Comparison of ENCODE assay signal across 33 mouse cellular contexts in genomic region chr2:166077371-166077770, GRCm38 (mm10).
"Had no signal": no experiment of that assay in that cellular context is flagged by ENCODE, and none has a peak within 500 bp of the region (broad histone marks: within the 10 kb centered on the region; RNA-seq: fewer than 3 reads in every experiment).

No protein-coding gene starts in this region.

- H3K4me3 ChIP-seq: heart, embryonic 10.5 days; heart, embryonic 12.5 days; heart, embryonic 13.5 days; heart, embryonic 15.5 days; hindbrain, embryonic 10.5 days; hindbrain, embryonic 12.5 days; hindbrain, embryonic 13.5 days; hindbrain, embryonic 15.5 days; intestine, embryonic 15.5 days; kidney, embryonic 15.5 days; layer of hippocampus, adult 2 months had no signal

- H3K9ac ChIP-seq: heart, embryonic 12.5 days; heart, embryonic 13.5 days; heart, embryonic 15.5 days; hindbrain, embryonic 12.5 days; hindbrain, embryonic 13.5 days; hindbrain, embryonic 14.5 days; hindbrain, embryonic 15.5 days; intestine, embryonic 15.5 days; kidney, embryonic 15.5 days had no signal

- H3K27me3 ChIP-seq: heart, embryonic 12.5 days; heart, embryonic 13.5 days; heart, embryonic 15.5 days; hindbrain, embryonic 12.5 days; hindbrain, embryonic 13.5 days; hindbrain, embryonic 15.5 days; intestine, embryonic 15.5 days; kidney, embryonic 15.5 days had no signal

- H3K27ac ChIP-seq: heart, embryonic 10.5 days; heart, embryonic 13.5 days; heart, embryonic 15.5 days; hindbrain, embryonic 10.5 days; hindbrain, embryonic 12.5 days; hindbrain, embryonic 13.5 days; hindbrain, embryonic 14.5 days; hindbrain, embryonic 15.5 days; hindbrain, postnatal 0 days; intestine, embryonic 15.5 days; kidney, embryonic 15.5 days; kidney, postnatal 0 days; layer of hippocampus, adult 2 months had no signal

- ATAC-seq: hindbrain, embryonic 16.5 days; hindbrain, postnatal 0 days; inflammation-experienced regulatory T-cells, adult 6 months; intestine, embryonic 15.5 days; intestine, embryonic 16.5 days; intestine, postnatal 0 days had no signal

- H3K4me1 ChIP-seq: hindbrain, embryonic 15.5 days had no signal

- H3K4me2 ChIP-seq: heart, embryonic 11.5 days; heart, embryonic 12.5 days; heart, embryonic 13.5 days; heart, embryonic 15.5 days; hindbrain, embryonic 12.5 days; hindbrain, embryonic 13.5 days; hindbrain, embryonic 14.5 days; hindbrain, embryonic 15.5 days; intestine, embryonic 15.5 days; kidney, embryonic 15.5 days had no signal

- H3K9me3 ChIP-seq: heart, embryonic 10.5 days; heart, embryonic 12.5 days; heart, embryonic 13.5 days; heart, embryonic 15.5 days; hindbrain, embryonic 10.5 days; hindbrain, embryonic 12.5 days; hindbrain, embryonic 13.5 days; hindbrain, embryonic 15.5 days; intestine, embryonic 15.5 days; kidney, embryonic 15.5 days had no signal

- DNase-seq: heart, postnatal 10 days; heart, postnatal 14 days; heart, postnatal 36 days; heart, postnatal 4 days; kidney, adult 11 months; kidney, adult 18-20 months; kidney, adult 2 months; kidney, adult 8-10 months; kidney, adult 9 months; kidney, postnatal 14 days; kidney, postnatal 25 days; kidney, postnatal 4 days; layer of hippocampus, adult 9-11 months; layer of hippocampus, postnatal 36 days had no signal
